Mouse (Mus musculus): Measurements from ENCODE around the gene Txnrd2.
A peak's percentile ranks its signal among the peaks of the same experiment; 100 is the strongest.

The Txnrd2 gene

GRCm38 (mm10) chr16:18418756-18419602 is 7.2 kb upstream of the Txnrd2 start:
- peak; percentile 93 for DNase-seq

- peak; percentile 80 for DNase-seq
These were observed 6.6 kb upstream of the Txnrd2 start for GRCm38 (mm10) chr16:18419603-18420026.

DNA sequence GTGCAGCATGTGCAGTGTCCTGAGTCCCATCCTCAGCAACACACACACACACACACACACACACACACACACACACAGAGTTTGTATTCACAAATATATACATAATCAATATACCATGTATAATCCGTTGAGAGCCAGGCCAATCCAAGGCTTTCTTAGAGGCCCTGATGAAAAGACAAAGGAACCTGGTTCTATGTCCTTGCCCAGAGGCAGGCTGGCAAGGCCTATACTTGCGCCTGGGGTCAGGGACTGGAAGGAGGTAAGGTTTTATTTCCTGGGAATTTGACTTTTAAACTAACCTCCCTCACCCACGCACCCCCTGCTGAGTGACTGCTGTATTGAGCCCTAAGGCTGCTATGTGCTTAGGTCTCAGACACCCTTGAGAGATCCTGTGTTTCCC is 5.6 kb upstream of the Txnrd2 start:
- DNase-seq = peak; percentile 81

DNA sequence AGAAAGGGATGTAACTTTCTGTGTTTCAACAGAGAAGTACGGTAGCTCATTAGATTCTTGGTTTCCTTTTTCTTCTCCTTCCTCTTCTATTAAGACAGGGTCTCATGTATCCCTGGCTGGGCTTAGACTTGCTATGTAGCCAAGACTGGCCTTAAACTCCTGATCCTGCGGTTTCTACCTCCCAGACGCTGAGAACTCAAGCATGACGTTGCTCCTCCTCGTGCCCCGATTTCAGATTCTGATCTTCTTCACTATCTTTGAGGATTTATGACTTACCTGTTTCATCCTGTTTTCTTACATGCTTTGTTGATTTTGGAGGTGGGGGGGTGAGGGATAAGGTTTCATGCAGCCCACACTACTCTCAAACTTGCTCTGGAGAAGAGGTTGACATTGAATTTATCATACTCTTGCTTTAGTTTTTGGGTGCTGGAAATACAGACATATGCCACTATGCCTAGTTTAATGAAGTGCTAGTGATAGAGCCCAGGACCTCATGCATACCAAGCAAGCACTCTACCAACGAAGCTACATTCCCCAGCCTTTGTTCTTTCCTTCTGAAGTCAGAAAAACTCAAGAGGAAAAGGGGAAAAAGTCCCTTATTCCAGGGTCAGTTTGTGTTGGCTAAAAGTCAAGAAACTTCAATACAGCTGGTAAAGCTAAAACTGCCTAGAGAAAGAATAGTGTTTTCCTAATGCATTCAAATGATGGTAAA is 2.8 kb upstream of the Txnrd2 start:
- peak; percentile 74 for DNase-seq

DNA sequence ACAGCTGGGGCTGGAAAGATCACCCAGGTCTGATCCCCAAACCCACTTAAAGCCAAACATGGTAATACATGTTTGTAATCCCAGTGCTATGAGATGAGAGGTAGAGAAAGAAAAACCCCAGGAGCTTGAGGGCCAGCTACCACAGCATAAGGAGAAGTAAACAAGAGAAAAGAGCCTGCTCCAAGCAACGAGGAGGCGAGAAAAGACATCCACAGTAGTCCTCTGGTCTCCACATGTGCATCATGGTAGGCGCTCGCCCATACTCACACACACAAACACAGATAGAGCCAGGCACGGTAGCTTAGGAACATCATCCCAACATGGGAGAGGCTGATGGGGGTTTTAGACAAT is 2.3 kb upstream of the Txnrd2 start:
- peak; percentile 87 for DNase-seq

DNA sequence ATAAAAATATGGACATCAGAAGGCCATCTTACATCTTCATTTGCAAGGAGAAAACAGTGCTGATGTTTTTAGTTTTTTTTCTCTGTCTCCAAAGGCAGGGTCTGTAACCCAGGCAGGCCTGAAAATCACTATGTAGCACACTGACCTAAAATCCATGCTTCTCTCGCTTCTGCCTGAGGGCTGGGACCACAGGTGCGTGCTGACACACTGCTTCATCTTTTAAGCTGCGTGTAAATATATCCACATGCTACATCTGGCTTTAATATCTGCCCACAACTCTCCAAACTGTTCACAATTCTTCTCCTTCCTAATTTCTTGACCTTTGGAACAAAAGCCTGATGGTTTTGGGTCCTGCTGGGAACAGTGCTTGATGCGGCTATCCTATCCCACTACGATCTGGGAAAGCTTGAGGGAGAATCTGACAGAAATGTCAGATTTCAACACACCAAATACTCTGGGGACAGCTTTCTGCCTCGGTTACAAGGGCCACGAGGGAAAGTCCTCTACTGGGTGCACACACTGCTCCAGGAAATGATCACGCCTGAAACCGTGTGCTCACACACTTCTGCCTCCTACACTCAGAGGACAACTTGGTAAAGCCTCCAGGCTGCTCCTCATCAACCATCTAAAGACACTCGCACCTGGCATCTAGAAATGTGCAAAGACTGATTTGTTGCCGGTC is 1.7 kb upstream of the Txnrd2 start:
- DNase-seq = peak; percentile 85

DNA sequence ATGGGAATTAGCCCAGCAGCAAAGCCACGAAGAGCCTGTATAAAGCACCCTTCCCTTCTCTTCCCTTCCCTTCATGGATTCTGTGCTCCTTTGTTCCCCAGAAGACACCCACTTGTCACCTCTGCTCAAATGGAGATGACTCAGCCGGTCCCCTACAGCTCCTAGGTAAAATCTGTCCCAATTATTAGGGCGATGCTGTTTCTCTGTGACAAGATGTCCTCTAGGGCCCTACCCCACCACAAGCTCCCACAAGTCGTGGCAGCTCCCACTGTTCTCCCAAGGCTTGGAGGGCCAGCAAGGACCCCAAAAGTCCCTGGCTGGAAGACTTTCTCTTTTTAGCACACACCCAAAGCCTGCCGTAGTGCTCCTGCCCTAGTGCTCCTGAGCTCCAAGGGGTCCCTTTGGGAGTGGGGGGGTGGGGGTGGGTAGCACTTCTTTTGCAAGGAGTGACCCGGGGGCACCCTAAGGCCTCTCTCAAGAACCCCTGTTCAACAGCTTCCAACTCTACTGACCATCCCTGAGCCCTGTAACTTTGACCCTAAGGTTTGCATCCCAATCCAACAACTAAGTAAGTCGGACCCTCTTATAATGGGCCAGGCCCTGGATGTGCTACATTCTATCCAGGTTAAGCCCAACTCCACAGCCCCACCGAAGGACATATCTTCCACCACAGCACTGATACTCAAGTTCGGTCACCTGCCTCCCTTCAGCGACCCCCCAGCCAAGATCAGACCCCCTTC is 539 bp upstream of the Txnrd2 start:
- DNase-seq = peak; percentile 92

DNA sequence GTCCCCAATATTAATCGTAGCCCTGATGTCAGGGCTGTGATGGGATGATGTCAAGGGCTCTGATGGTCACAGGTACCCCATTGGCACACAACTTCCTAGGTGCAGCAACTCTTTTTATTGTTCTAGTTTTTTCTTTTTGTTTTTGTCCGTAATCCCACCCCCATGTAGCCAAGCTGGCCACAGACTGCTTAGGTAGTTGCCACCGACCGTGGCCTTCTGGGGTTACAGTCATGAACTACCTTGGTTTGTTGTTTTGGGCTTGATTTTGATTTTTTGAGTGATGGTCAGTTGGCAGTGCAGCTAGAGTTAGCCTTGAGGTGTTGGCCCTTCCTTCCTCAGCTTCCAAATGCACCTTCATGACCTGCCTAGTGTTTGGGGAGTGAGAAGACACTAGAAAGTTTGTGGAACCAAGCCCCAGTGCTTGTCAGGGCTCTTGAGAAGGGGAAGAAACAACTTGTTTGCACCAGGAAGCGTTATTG is 657 bp downstream of the Txnrd2 start, which contains the start of gene Comt:
Gene Comt, minus strand, starts transcription at position 51 of the 479 bp plus-strand sequence.
- DNase-seq = no peak

GRCm38 (mm10) chr16:18428011-18428515 is 1.9 kb downstream of the Txnrd2 start:
- no peak for DNase-seq

DNA sequence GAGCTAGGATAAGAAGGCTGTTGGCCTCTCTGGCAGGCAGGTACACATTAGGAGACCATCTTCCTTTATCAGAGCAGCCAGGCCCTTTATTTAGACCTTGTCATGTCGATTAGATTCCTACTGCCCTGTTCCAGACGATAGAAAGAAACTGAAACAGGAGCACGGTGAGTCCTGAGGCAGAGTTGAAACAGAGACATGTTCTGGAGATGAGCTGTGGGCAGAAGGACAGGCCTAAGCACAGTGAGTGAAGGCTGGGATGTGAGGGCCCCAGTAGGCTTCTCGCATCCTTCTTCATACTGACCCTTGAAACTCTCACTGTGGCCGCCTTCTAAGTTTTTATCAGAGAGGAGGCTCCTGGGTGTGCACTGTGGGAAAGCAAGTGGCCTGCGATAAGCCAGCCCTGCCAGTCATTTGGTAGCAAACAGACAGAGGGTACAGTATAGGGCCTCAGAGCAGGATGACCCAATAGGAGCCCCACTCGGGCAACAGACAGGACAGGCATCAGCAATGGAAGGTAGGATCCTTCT is 2.4 kb downstream of the Txnrd2 start:
- no peak for DNase-seq

DNA sequence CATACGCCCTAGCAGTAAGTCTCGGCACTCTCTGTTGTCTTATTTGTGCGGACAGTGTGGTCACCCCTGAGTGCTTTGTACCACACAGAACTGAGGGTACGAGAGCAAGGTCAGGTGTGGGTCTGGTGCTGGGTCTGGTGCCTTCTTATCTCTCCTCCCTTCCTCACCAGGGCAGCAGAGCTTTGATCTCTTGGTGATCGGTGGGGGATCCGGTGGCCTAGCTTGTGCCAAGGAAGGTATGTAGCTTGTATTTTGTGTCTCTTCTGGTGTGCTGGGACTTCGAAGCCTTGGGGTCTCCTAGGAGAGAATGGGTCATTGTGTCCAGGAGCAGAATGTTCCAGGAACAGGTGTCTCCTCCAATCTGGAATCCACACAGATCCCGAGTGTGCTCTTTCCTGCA is 3.5 kb downstream of the Txnrd2 start:
- DNase-seq = no peak

DNA sequence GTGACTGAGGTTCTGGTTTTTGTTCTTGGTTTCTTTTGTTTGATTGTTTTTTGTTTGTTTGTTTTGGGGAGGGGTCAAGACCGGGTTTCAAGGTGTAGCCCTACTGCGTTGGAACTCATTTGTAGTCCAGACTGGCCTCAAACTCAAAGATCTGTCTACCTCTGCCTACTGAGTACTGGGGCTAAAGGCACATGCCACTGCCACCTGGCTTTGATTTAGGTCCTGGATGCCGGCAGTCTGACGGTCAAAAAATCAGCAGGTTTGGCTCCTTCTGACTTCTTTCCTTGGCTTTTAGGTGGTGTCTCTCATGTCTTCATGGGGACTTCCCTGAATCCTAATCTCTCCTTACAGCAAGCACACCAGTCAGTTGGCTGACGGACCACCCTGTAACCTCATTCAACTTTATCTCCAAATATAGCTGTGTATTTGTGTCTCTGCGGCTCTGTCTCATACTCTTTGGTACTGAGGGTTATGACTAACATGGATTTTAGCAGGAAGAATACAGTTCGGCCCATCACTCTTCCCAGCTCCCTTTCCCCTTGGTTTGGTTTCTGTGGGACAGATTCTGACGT is 4.5 kb downstream of the Txnrd2 start:
- DNase-seq = no peak

- DNase-seq = no peak
These were observed 7.2 kb downstream of the Txnrd2 start for GRCm38 (mm10) chr16:18433341-18433920.

DNA sequence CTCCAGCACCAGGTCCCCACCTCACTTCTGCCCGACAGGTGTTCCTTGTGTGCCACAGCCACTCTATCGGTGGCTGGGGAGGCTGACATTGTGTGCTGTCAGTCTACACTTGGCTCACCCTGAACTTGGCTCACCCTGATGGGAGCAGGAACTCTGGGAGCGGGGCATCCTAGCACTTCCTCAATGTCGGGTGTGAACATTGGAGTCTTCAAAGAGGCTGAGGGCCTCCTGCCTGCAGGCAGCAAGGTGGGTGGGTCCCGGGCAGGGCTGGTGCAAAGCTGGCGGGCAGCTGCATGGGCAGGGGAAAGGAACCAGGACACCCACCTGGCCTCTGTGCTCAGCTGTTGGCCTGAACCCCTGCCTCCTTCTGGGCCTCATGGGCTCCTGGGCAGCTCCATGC is 9.9 kb downstream of the Txnrd2 start:
- no peak for DNase-seq

DNA sequence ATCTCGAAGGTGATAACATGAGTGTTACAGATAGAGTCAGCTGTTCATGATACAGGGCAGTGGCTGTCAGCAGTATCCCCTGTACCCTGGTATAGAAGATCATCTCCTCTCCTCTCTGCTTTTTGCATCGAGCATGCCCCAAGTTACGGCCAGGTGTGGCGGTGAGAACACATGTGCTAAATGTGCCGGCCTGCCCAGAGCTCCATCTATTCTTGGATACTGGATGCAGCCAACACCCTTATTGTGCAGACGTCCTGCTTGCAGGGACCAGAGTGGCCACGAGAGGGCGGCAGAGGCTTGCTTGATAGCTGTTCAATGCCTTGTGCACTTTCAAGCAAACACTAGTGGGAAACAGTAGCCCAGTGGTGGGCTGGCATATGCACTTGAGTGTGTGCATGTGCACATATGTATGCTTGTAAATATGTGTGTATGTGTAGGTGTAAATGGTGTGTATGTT is 17.2 kb downstream of the Txnrd2 start:
- peak; percentile 98 for DNase-seq

- DNase-seq = no peak
These were observed 21.1 kb downstream of the Txnrd2 start for GRCm38 (mm10) chr16:18447243-18447642.

DNA sequence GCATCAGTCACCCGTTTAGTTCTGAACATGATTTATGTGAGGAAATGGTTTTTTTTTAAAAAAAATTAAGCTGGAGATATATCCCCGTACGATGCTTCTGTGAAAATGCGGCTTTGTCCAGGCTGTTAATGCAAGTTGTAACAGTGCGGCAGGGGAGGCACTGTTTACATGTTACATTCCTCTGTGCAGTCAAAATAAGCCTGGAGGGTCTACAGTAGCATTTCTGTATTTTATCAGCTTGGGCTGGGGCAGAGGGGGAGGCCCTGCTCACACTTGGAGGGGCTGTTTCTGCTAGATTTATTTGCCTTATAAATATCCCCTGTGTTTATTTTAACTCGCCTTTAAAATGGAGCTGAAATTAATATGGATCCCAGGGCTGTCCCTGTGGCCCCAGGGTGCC is 21.9 kb downstream of the Txnrd2 start:
- no peak for DNase-seq

GRCm38 (mm10) chr16:18449005-18449404 is 22.8 kb downstream of the Txnrd2 start:
- DNase-seq = peak; percentile 76

DNA sequence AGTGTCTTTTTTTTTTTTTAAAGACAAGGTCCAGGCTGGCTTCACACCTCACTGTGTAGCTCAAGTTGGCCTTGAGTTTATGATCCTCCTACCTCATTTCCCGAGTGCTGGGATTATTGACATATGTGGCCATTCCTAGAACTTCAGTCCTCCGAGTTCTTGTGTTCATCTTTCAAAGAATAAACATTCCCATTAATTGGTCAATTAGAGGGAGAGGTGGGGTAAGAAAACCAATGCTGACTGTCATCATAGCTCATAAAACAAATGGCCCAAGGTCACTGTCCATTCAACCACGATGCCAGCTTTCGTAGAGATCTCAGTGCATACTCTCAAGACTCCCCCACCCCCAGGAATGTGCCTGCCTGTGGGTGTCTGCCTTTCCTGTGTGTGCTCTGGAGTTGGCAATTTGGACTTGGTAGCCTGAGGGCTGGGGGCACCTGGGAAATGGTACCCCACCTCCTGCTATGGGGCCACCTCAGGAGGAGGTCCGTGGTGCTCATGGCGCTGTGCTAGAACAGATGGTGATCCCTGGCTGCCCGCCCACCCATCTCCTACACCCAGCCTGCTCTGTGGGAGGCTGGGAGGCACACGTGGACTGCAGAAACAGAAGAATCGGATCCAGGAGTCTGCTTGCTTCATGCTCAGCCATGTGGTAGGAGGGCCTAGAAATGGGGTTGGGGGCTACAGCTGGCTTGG is 25.4 kb downstream of the Txnrd2 start:
- DNase-seq = peak; percentile 84

GRCm38 (mm10) chr16:18452361-18452862 is 26.2 kb downstream of the Txnrd2 start:
- DNase-seq = no peak

- peak; percentile 94 for DNase-seq
These were observed 27.7 kb downstream of the Txnrd2 start for GRCm38 (mm10) chr16:18453846-18454245.
